Mouse (Mus musculus) kidney, postnatal 25 days (tissue): Measurements from ENCODE around the gene Ptgs2.

ENCODE experiments used
- DNase-seq, 2 experiments: peaks; one replicate each; pipeline ENCODE4 v3.0.0; 2021; ENCODE audit warnings: mixed read lengths in 2 of 2

Ptgs2 gene

GRCm38 (mm10) chr1:150151411-150151810 is 51.6 kb downstream of the Ptgs2 start:
- DNase-seq: no peak
